Mouse (Mus musculus) kidney, adult 9 months (tissue): ENCODE results near the gene Olfr401.
"Not testable (repeated sequence)": the region's sequence is repeated elsewhere in the genome, so short reads cannot be mapped to it uniquely, and the experiment has no call there.

Experiments
- DNase-seq: peaks from one replicate; pipeline ENCODE4 v3.0.0; 2022

Gene Olfr401

GRCm38 (mm10) chr11:74113412-74113811 is at the start of gene Olfr401:
Olfr401 (plus strand) TSS chr11:74113712.
- no peak for DNase-seq

GRCm38 (mm10) chr11:74069655-74070054 is 43.9 kb upstream of the Olfr401 start, which contains the start of gene Zfp616:
Zfp616 (plus strand) TSS chr11:74069955.
- DNase-seq, result no peak

- DNase-seq, result no peak
Measured at GRCm38 (mm10) chr11:74100724-74101123, 12.8 kb upstream of the Olfr401 start.

- no peak for DNase-seq
Measured at GRCm38 (mm10) chr11:74101507-74101906, 12.0 kb upstream of the Olfr401 start.

- no peak for DNase-seq
Measured at GRCm38 (mm10) chr11:74105066-74105465, 8.4 kb upstream of the Olfr401 start.

- not testable (repeated sequence) for DNase-seq
Measured at GRCm38 (mm10) chr11:74140001-74140400, 26.5 kb downstream of the Olfr401 start.

- peak; percentile 9 for DNase-seq
Measured at GRCm38 (mm10) chr11:74145866-74146265, 32.4 kb downstream of the Olfr401 start.

- DNase-seq, result no peak
Measured at GRCm38 (mm10) chr11:74153229-74153628, 39.7 kb downstream of the Olfr401 start, which contains the start of gene Olfr402. Olfr402 (plus strand) TSS chr11:74153529.

- DNase-seq, result no peak
Measured at GRCm38 (mm10) chr11:74168771-74169170, 55.3 kb downstream of the Olfr401 start.
